Mouse (Mus musculus) layer of hippocampus, adult 9-10 months (tissue): ENCODE data around the gene Atp10a.

Experiments
- DNase-seq: peaks from one replicate; pipeline ENCODE4 v3.0.0; 2022; ENCODE audit warnings: low spot score

Atp10a gene

GRCm38 (mm10) chr7:58740196-58740595 lies 84.2 kb downstream of the Atp10a start:
- no peak for DNase-seq

- DNase-seq, result no peak
Observed at GRCm38 (mm10) chr7:58740842-58741241, 84.9 kb downstream of the Atp10a start.

- no peak for DNase-seq
Observed at GRCm38 (mm10) chr7:58742009-58742408, 86.0 kb downstream of the Atp10a start.

GRCm38 (mm10) chr7:58742648-58743047 lies 86.7 kb downstream of the Atp10a start:
- DNase-seq, result no peak

GRCm38 (mm10) chr7:58743362-58744320 lies 87.7 kb downstream of the Atp10a start:
- peak; percentile 48 for DNase-seq

- no peak for DNase-seq
Observed at GRCm38 (mm10) chr7:58746817-58747216, 90.9 kb downstream of the Atp10a start.

GRCm38 (mm10) chr7:58749904-58750612 lies 94.1 kb downstream of the Atp10a start:
- DNase-seq, result no peak

GRCm38 (mm10) chr7:58752041-58752440 lies 96.1 kb downstream of the Atp10a start:
- no peak for DNase-seq

- DNase-seq, result no peak
Observed at GRCm38 (mm10) chr7:58754076-58754475, 98.1 kb downstream of the Atp10a start.

GRCm38 (mm10) chr7:58754536-58754935 lies 98.6 kb downstream of the Atp10a start:
- DNase-seq, result no peak

GRCm38 (mm10) chr7:58755083-58755482 lies 99.1 kb downstream of the Atp10a start:
- DNase-seq, result no peak

- no peak for DNase-seq
Observed at GRCm38 (mm10) chr7:58755846-58756245, 99.9 kb downstream of the Atp10a start.

GRCm38 (mm10) chr7:58757331-58757730 lies 101.4 kb downstream of the Atp10a start:
- DNase-seq, result no peak

GRCm38 (mm10) chr7:58758396-58758795 lies 102.4 kb downstream of the Atp10a start:
- DNase-seq, result no peak

- DNase-seq, result no peak
Observed at GRCm38 (mm10) chr7:58759265-58759664, 103.3 kb downstream of the Atp10a start.

- no peak for DNase-seq
Observed at GRCm38 (mm10) chr7:58767257-58767656, 111.3 kb downstream of the Atp10a start.

- peak; percentile 40 for DNase-seq
Observed at GRCm38 (mm10) chr7:58768253-58768652, 112.3 kb downstream of the Atp10a start.

GRCm38 (mm10) chr7:58770254-58770653 lies 114.3 kb downstream of the Atp10a start:
- DNase-seq, result no peak

- no peak for DNase-seq
Observed at GRCm38 (mm10) chr7:58772048-58772690, 116.2 kb downstream of the Atp10a start.

- no peak for DNase-seq
Observed at GRCm38 (mm10) chr7:58779146-58779545, 123.2 kb downstream of the Atp10a start.

GRCm38 (mm10) chr7:58786986-58787385 lies 131.0 kb downstream of the Atp10a start:
- no peak for DNase-seq

- DNase-seq, result no peak
Observed at GRCm38 (mm10) chr7:58787585-58787984, 131.6 kb downstream of the Atp10a start.
